Mouse (Mus musculus) telencephalon, adult 2 months (tissue): ENCODE measurements around the gene Krt31.

Experiments used
- DNase-seq: peaks from one replicate; pipeline ENCODE4 v3.0.0-alpha.2; 2011; ENCODE audit warnings: low read depth, low spot score

Gene Krt31

DNA sequence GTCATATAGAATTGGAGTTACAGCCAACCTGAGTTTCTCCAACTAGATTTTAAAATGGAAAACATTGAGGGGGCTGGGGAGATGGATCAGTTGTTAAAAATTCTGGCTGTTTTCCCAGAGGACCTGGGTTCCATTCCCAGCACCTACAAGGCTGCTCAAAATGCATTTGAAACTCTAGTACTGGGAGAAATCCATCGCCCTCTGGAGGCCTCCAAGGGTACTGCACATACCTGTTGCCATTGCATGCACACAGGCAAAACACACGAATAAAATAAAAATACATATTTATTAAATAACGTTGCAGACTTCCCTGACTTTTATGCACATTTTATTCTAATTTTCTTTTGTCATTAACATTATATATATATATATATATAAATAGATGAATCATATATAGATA is 43.7 kb downstream of the Krt31 start:
- DNase-seq, result no peak

- DNase-seq, result no peak
Observed at GRCm38 (mm10) chr11:100005905-100006304, 44.4 kb downstream of the Krt31 start.

- no peak for DNase-seq
Observed at GRCm38 (mm10) chr11:100004846-100005245, 45.5 kb downstream of the Krt31 start.

GRCm38 (mm10) chr11:99999091-99999490 is 51.3 kb downstream of the Krt31 start:
- DNase-seq, result no peak
